Mouse (Mus musculus) hindbrain, postnatal 0 days (tissue): ENCODE measurements at regions not wholly inside any gene's neighbourhood (a gene's known extent, or its start where the extent isn't known, plus 50 kb on each side); places are given as distances from the start of the nearest gene placed in this dataset.

Experiments
- ATAC-seq: fragments of 200-750 bp; cut with Nextera tagmentation; 2 replicates; pipeline ENCODE4 v1.8.0; 2017; ENCODE audit warnings: mild to moderate bottlenecking, moderate TSS enrichment, moderate library complexity
- DNase-seq: peaks from one replicate; pipeline ENCODE4 v3.0.0-alpha.2; 2015; ENCODE audit warnings: low spot score
- H3K27ac ChIP-seq: fragments of 300-500 bp; sonication (generic); 2 replicates; pipeline ENCODE4 v1.5.1; 2014; ENCODE audit warnings: mild to moderate bottlenecking
- H3K27me3 ChIP-seq: fragments of 300-500 bp; sonication (generic); 2 replicates; pipeline ENCODE4 v1.6.1; 2014; ENCODE audit warnings: low read length, mixed read lengths; ENCODE audit not compliant: insufficient read depth
- H3K36me3 ChIP-seq: fragments of 300-500 bp; sonication (generic); 2 replicates; pipeline ENCODE4 v1.6.1; 2014; ENCODE audit warnings: low read length, mixed read lengths; ENCODE audit not compliant: insufficient read depth
- H3K4me1 ChIP-seq: fragments of 300-500 bp; sonication (generic); 2 replicates; pipeline ENCODE4 v1.6.1; 2014; ENCODE audit warnings: antibody characterized with exemption, low read length, mixed read lengths; ENCODE audit not compliant: insufficient read depth
- H3K4me2 ChIP-seq: fragments of 300-500 bp; sonication (generic); 2 replicates; pipeline ENCODE4 v1.6.1; 2014; ENCODE audit warnings: low read depth, mild to moderate bottlenecking, low read length, moderate library complexity, mixed read lengths
- H3K4me3 ChIP-seq: fragments of 300-500 bp; sonication (generic); 2 replicates; pipeline ENCODE4 v1.5.1; 2014; ENCODE audit warnings: low read length
- H3K9ac ChIP-seq: fragments of 300-500 bp; sonication (generic); replicated peaks from 2 replicates; pipeline ENCODE4 v1.6.1; 2014; ENCODE audit warnings: mild to moderate bottlenecking, low read length, moderate library complexity, mixed read lengths
- H3K9me3 ChIP-seq: fragments of 300-500 bp; sonication (generic); 2 replicates; pipeline ENCODE4 v1.6.1; 2016; ENCODE audit warnings: low read length, mixed read lengths
- CTCF ChIP-seq: IDR thresholded peaks from 2 replicates; pipeline ENCODE4 v1.5.1; 2016; ENCODE audit warnings: antibody characterized with exemption, control low read depth, low read depth
- WGBS: fragments of 180-500 bp; shearing (Covaris S2); extraction: QIAGEN DNeasy Blood & Tissue Kit; methylation state at CpG from one replicate; pipeline ENCODE4 v1.1.7; 2014; 5-methylcytosine and 5-hydroxymethylcytosine counted together

- Histone ChIP-seq H3K9me3 (no peaks in the 10 kb centered on the region), H3K36me3 (no peaks in the 10 kb centered on the region), H3K27me3 (no peaks in the 10 kb centered on the region), H3K4me3 (no peak overlapping the region), H3K4me1 (no peaks in the 10 kb centered on the region), H3K9ac (no peak overlapping the region), H3K4me2 (no peak overlapping the region), H3K27ac (no peak overlapping the region)
- ATAC-seq (no peak), DNase-seq (no peak)
- no peak for TF ChIP-seq CTCF
- WGBS: 84% methylated on average over 2 of the region's 2 CpGs
These were observed 329.0 kb upstream of the Pbx1 start for GRCm38 (mm10) chr1:168761095-168761494.

DNA sequence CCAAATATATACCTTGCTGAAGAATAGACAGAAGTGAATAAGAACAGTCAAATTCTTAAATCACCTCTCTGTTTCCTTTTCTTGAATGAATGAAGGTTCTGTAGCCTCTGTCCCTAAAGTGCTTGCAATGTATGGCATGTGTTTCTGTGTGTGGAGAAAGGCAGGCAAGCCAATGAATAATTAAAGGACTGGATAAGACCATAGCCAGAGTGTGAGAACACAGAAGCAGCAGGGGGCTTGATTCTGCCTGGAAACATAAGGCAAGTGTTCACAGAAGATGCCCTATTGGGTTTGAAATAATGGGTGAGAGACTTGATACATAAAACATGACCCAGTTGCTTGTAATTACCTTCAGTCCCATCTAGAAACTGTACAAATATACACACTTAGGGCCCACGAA, 328.2 kb upstream of the Pbx1 start:
- H3K4me1 ChIP-seq: no peaks in the 10 kb centered on the region
- TF ChIP-seq CTCF: no peak
- H3K27me3 ChIP-seq: no peaks in the 10 kb centered on the region
- DNase-seq: peak; percentile 16
- H3K4me2 ChIP-seq: no peak overlapping the region
- H3K36me3 ChIP-seq: no peaks in the 10 kb centered on the region
- no peak overlapping the region for H3K27ac ChIP-seq
- 28% methylated on average over 1 of the region's 1 CpGs for WGBS
- H3K9me3 ChIP-seq: no peaks in the 10 kb centered on the region
- no peak for ATAC-seq
- H3K9ac ChIP-seq: no peak overlapping the region
- no peak overlapping the region for H3K4me3 ChIP-seq

GRCm38 (mm10) chr1:168758835-168759234, 326.8 kb upstream of the Pbx1 start:
- H3K9me3 ChIP-seq: no peaks in the 10 kb centered on the region
- no peak overlapping the region for H3K4me2 ChIP-seq
- H3K36me3 ChIP-seq: no peaks in the 10 kb centered on the region
- no peak overlapping the region for H3K27ac ChIP-seq
- no peak overlapping the region for H3K9ac ChIP-seq
- ATAC-seq (no peak), DNase-seq (no peak)
- no peaks in the 10 kb centered on the region for H3K4me1 ChIP-seq
- no peak overlapping the region for H3K4me3 ChIP-seq
- no peaks in the 10 kb centered on the region for H3K27me3 ChIP-seq
- WGBS: 78% methylated on average over 2 of the region's 2 CpGs
- TF ChIP-seq CTCF: no peak

- Histone ChIP-seq H3K27ac (no peak overlapping the region), H3K4me3 (no peak overlapping the region), H3K4me2 (no peak overlapping the region), H3K27me3 (no peaks in the 10 kb centered on the region), H3K36me3 (no peaks in the 10 kb centered on the region), H3K9me3 (no peaks in the 10 kb centered on the region), H3K9ac (no peak overlapping the region), H3K4me1 (no peaks in the 10 kb centered on the region)
- 76% methylated on average over 7 of the region's 7 CpGs for WGBS
- DNase-seq (no peak), ATAC-seq (no peak)
- no peak for TF ChIP-seq CTCF
These were observed 322.1 kb upstream of the Pbx1 start for GRCm38 (mm10) chr1:168754196-168754595.

GRCm38 (mm10) chr1:168743435-168743834, 311.4 kb upstream of the Pbx1 start:
- H3K9ac ChIP-seq: no peak overlapping the region
- H3K36me3 ChIP-seq: no peaks in the 10 kb centered on the region
- H3K9me3 ChIP-seq: no peaks in the 10 kb centered on the region
- H3K4me3 ChIP-seq: no peak overlapping the region
- no peak for ATAC-seq
- TF ChIP-seq CTCF: no peak
- no peaks in the 10 kb centered on the region for H3K4me1 ChIP-seq
- no peak overlapping the region for H3K4me2 ChIP-seq
- DNase-seq: no peak
- no peaks in the 10 kb centered on the region for H3K27me3 ChIP-seq
- WGBS: 88% methylated on average over 1 of the region's 1 CpGs
- H3K27ac ChIP-seq: no peak overlapping the region

DNA sequence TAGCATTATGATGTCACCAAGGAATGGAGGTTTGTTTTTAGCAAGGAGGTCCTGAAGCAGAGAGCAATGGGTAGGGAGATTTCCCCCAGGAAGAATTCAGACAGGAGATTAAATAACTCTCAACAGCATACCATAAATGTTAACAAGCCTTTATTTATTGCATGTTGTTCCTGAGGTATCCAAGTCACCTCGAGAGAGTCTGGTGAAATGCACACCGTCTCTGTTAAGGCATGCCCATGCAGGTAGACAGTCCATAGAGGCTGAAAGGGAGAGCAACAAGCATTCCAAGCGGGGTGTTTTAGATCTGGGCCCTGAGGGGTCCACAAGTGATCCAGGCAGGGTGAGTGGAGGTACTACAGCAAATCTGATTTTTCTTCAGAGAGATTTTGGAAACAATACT, 305.9 kb upstream of the Pbx1 start:
- no peak overlapping the region for H3K27ac ChIP-seq
- no peak overlapping the region for H3K9ac ChIP-seq
- H3K9me3 ChIP-seq: no peaks in the 10 kb centered on the region
- TF ChIP-seq CTCF: no peak
- H3K27me3 ChIP-seq: no peaks in the 10 kb centered on the region
- H3K36me3 ChIP-seq: no peaks in the 10 kb centered on the region
- no peak overlapping the region for H3K4me3 ChIP-seq
- ATAC-seq (no peak), DNase-seq (no peak)
- 82% methylated on average over 3 of the region's 3 CpGs for WGBS
- H3K4me2 ChIP-seq: no peak overlapping the region
- no peaks in the 10 kb centered on the region for H3K4me1 ChIP-seq

DNA sequence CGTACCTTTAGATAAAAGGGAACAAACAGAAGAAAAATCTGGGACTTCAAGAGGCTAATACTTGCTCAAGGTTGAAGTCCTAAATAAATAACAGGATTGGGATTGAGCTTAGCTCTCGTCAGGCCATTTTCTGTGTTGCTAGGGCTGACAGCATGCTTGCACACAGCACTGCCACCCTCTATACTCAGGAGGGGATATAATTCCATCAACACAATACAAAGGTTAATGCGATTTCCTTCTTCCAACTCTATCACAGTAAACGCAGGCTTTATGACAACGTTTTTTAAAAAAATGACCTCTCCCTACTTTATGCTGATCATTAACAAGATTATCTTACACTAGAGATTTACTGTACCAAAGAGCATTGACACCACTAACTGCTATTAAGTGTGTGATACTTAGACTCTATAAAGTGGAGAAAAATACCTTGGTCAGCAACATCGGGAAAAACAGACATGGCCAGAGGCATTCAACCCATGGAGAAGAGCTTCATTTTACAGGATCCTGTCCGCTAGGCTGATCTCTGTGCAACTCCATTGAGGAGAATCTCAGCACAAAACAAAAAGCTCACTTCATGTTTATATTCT, 305.3 kb upstream of the Pbx1 start:
- no peak for ATAC-seq
- 84% methylated on average over 7 of the region's 7 CpGs for WGBS
- no peaks in the 10 kb centered on the region for H3K27me3 ChIP-seq
- H3K27ac ChIP-seq: no peak overlapping the region
- H3K36me3 ChIP-seq: no peaks in the 10 kb centered on the region
- no peak overlapping the region for H3K4me3 ChIP-seq
- DNase-seq: no peak
- H3K4me2 ChIP-seq: no peak overlapping the region
- no peak for TF ChIP-seq CTCF
- H3K9ac ChIP-seq: no peak overlapping the region
- H3K9me3 ChIP-seq: no peaks in the 10 kb centered on the region
- H3K4me1 ChIP-seq: no peaks in the 10 kb centered on the region
